18 mouse cellular contexts compared by ENCODE assay signal in the genomic region with DNA sequence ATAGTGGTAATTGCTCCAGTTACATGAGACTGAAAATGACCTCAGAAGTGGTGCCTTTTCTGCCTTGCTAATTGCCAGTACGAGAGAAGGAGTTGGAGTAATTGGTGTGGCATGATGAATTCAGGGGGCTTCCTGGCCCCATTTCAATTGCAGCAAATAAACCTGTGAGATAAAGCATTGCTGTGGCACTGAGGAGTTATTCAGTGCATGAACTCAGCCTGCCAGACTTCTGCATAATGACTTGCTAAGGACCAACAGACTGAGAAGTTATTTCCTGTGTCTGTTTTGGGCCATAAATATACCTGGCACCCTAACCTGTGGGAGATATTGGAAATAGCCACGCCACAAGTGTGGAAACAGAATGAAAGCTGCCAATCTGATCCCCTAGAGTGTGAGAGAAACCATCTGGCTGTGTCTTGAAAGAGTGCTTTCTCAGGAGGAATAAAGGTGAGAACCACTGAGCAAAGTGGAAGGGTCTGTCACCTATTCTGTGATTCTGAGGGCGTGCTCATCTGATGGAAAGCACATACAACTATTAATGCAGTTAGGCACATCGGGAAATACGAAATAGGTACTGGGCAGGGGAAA.
"Had no signal": no experiment of that assay in that cellular context is flagged by ENCODE, and none has a peak within 500 bp of the region (broad histone marks: within the 10 kb centered on the region; RNA-seq: fewer than 3 reads in every experiment).

No protein-coding gene starts in this region.

- H3K27me3 ChIP-seq: kidney, embryonic 15.5 days; limb, embryonic 12.5 days; limb, embryonic 15.5 days; midbrain, embryonic 13.5 days; stomach, embryonic 15.5 days had no signal

- DNase-seq: kidney, adult 8-10 months; kidney, postnatal 10 days; kidney, postnatal 36 days; left cerebral cortex, postnatal 4 days; liver, postnatal 0 days; lung, embryonic 14.5 days; right cerebral cortex, postnatal 25 days; spleen, adult 18-20 months; thymus, postnatal 25 days had no signal

- H3K4me1 ChIP-seq: kidney, embryonic 15.5 days; limb, embryonic 12.5 days; limb, embryonic 15.5 days; midbrain, embryonic 13.5 days; stomach, embryonic 15.5 days had no signal

- H3K36me3 ChIP-seq: kidney, embryonic 15.5 days; limb, embryonic 12.5 days; limb, embryonic 15.5 days; midbrain, embryonic 13.5 days; stomach, embryonic 15.5 days had no signal

- H3K9ac ChIP-seq: kidney, embryonic 15.5 days; limb, embryonic 12.5 days; limb, embryonic 15.5 days; liver, embryonic 14.5 days; liver, postnatal 0 days; lung, embryonic 14.5 days; midbrain, embryonic 13.5 days; stomach, embryonic 15.5 days had no signal

- H3K4me2 ChIP-seq: kidney, embryonic 15.5 days; limb, embryonic 12.5 days; limb, embryonic 15.5 days; liver, embryonic 11.5 days; lung, embryonic 14.5 days; midbrain, embryonic 13.5 days; stomach, embryonic 15.5 days had no signal

- ATAC-seq: liver, postnatal 0 days; lung, postnatal 0 days; midbrain, embryonic 13.5 days had no signal

- H3K27ac ChIP-seq: kidney, embryonic 15.5 days; limb, embryonic 12.5 days; limb, embryonic 15.5 days; liver, embryonic 14.5 days; macrophage; midbrain, embryonic 13.5 days; stomach, embryonic 15.5 days had no signal

- H3K4me3 ChIP-seq: kidney, embryonic 15.5 days; limb, embryonic 12.5 days; limb, embryonic 15.5 days; midbrain, embryonic 13.5 days; stomach, embryonic 15.5 days had no signal

- H3K9me3 ChIP-seq: kidney, embryonic 15.5 days; limb, embryonic 12.5 days; limb, embryonic 15.5 days; midbrain, embryonic 13.5 days; stomach, embryonic 15.5 days had no signal
